Mouse (Mus musculus): ENCODE data around the gene Olfr1000.
"Not testable (repeated sequence)": the region's sequence is repeated elsewhere in the genome, so short reads cannot be mapped to it uniquely, and the experiment has no call there.

The Olfr1000 gene

DNA sequence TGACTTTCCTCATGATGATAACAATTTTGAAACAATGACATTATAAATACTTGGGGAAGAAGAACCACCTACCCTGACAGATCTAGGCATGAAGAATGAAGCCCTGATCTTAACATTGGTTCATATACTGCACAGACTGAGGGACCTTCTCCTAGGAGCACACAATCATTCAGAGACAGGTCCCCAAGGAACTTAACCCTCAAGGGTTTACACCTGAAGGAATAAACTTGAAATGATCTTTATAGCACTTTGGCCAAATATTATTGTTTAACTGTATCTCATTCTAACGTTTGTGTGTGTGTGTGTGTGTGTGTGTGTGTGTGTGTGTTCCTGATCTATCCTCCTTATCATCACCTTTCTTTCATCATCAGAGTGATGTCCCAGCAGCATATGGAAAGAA, at the start of gene Olfr1000:
Olfr1000 (minus strand) TSS at position 101 of the 400 bp plus-strand sequence.
- no peak for DNase-seq

DNA sequence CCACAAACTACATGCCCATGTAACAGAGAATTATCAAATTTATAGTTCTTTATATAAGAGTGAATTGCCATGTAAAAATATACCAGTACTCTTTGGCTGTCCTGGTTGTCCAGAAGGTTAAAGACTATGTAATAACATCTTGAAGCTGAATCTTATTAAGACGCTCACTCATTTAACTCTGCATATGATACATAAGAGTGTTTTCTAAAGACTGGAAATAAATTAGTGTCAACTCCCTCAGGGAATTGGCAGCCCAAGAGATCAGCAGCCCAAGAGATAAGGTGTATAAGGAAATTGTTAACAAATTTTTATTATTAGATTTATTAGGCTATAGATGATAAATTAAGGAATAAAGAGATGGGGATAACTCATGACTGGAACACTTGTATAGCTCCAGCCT, 38.9 kb upstream of the Olfr1000 start, which contains the start of gene Olfr1002:
Olfr1002 (minus strand) TSS at position 101 of the 400 bp plus-strand sequence.
- DNase-seq = no peak

DNA sequence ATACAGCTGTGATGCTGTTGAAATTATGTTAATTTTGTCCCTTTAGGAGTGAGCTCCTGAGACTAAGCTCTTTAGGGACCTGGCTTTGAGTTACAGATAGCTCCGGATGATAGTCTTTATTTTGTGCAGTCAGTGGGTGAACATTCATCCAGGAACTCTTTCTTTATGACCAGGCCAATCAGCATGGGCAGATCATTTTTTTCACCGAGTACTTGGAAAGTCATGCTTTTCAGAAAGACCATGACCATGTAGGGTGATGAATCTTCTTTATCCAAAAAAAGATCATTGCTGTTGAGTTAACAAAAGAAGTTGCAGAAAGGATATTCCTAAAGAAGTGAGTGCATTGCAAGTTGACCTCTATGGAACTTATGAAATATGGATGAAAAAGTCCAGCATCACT, 23.1 kb downstream of the Olfr1000 start, which contains the start of gene Olfr998:
Olfr998 (plus strand) TSS at position 301 of the 400 bp plus-strand sequence.
- not testable (repeated sequence) for DNase-seq

DNA sequence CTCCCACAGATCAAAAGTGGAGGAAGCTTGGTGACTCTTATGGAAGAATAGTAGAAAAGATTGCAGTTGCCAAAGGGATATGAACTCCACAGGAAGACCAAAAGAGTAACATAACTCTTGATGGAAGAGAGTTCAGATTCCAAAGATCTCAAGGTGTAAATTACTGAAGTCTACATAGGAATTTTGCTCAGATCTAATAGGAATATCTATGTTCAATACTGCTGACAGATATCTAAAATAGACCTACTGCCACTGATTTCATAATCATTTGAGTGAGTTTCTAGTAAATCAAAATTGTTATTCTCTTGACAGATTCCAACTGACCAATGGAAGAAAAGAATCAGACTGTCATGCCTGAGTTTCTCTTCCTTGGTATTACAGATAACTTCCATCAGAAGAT, 32.8 kb downstream of the Olfr1000 start, which contains the start of gene Olfr996:
Olfr996 (plus strand) TSS at position 301 of the 400 bp plus-strand sequence.
- DNase-seq = no peak

DNA sequence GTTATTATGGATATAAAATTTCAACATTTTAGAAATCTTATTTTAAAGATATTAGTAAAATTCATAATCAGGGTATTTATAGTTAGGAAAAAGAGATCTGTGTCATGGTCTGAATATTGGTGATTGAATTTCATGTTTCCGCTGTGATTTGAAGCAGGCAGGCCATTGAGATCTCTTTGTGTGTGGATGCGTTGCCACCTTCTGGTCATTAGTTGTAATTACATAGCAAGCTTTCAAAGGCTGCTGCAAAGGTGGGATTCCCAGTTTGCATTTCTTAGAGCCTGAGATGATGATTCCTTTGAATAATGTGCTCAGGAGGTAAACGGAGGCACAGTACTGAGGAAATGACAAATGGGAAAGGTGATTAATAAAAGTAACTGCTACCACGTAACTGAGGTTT, 50.5 kb downstream of the Olfr1000 start:
- peak; percentile 5 to 10 for DNase-seq

DNA sequence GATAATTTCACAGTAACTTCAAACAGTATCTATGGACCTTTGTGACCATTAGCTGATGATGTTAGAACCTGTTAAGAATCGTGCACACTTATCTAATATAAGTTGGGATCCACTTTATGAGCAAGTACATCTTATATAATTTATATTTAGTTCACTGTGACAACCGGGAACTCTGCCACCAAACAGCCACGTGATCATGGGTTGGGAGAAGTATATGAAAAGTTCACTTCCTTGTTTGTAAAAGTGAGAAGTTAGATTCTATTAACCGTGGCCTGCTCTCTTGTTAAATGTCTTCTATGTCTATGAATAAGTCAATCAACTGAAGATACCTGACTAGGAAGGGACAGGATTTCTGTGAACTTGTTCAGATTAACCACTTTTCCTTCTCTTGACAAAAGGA, 51.5 kb downstream of the Olfr1000 start:
- DNase-seq = no peak

Measured in cerebellum, adult 18-20 months (tissue).